Mouse (Mus musculus) limb, embryonic 13.5 days (tissue): ENCODE measurements at regions not wholly inside any gene's neighbourhood (a gene's known extent, or its start where the extent isn't known, plus 50 kb on each side); places are given as distances from the start of the nearest gene placed in this dataset.

Experiments
- ATAC-seq: fragments of 200-750 bp; cut with Nextera tagmentation; 2 replicates; pipeline ENCODE4 v1.8.0; 2017; ENCODE audit warnings: low read depth, moderate number of reproducible peaks, moderate TSS enrichment; ENCODE audit not compliant: low FRiP score
- H3K27ac ChIP-seq: fragments of 300-500 bp; sonication (generic); 2 replicates; pipeline ENCODE4 v1.5.1; 2015; ENCODE audit warnings: inconsistent platforms, mild to moderate bottlenecking, moderate library complexity
- H3K27me3 ChIP-seq: fragments of 300-500 bp; sonication (generic); 2 replicates; pipeline ENCODE4 v1.6.1; 2015; ENCODE audit warnings: mild to moderate bottlenecking, inconsistent platforms
- H3K36me3 ChIP-seq: fragments of 300-500 bp; sonication (generic); 2 replicates; pipeline ENCODE4 v1.6.1; 2015; ENCODE audit warnings: inconsistent platforms, mild to moderate bottlenecking, moderate library complexity
- H3K4me1 ChIP-seq: fragments of 300-500 bp; sonication (generic); 2 replicates; pipeline ENCODE4 v1.6.1; 2015; ENCODE audit warnings: inconsistent platforms
- H3K4me2 ChIP-seq: fragments of 300-500 bp; sonication (generic); replicated peaks from 2 replicates; pipeline ENCODE4 v1.6.1; 2015; ENCODE audit warnings: inconsistent platforms, mild to moderate bottlenecking, moderate library complexity
- H3K4me3 ChIP-seq: fragments of 300-500 bp; sonication (generic); 2 replicates; pipeline ENCODE4 v1.5.1; 2015; ENCODE audit warnings: moderate library complexity, mild to moderate bottlenecking, inconsistent platforms
- H3K9ac ChIP-seq: fragments of 300-500 bp; sonication (generic); 2 replicates; pipeline ENCODE4 v1.6.1; 2015; ENCODE audit warnings: mild to moderate bottlenecking, inconsistent platforms
- H3K9me3 ChIP-seq: fragments of 300-500 bp; sonication (generic); 2 replicates; pipeline ENCODE4 v1.6.1; 2016; ENCODE audit warnings: inconsistent platforms
- WGBS: fragments of 180-500 bp; shearing (Covaris S2); methylation state at CpG from one replicate; pipeline ENCODE4 v1.1.7; 2015; 5-methylcytosine and 5-hydroxymethylcytosine counted together

GRCm38 (mm10) chr10:21789847-21790530 lies 92.0 kb upstream of the Sgk1 start:
- no peak overlapping the region for H3K9ac ChIP-seq
- no peaks in the 10 kb centered on the region for H3K36me3 ChIP-seq
- H3K4me1 ChIP-seq = peaks cover 12% of the 10 kb centered on the region; the same call in 1 of the 2 replicates
- H3K27ac ChIP-seq = no peak overlapping the region
- H3K4me2 ChIP-seq = no peak overlapping the region
- no peak for ATAC-seq
- 45% methylated on average over 17 of the region's 17 CpGs for WGBS
- H3K9me3 ChIP-seq = no peaks in the 10 kb centered on the region
- H3K27me3 ChIP-seq = no peaks in the 10 kb centered on the region
- H3K4me3 ChIP-seq = no peak overlapping the region

GRCm38 (mm10) chr10:21790991-21791390 lies 91.0 kb upstream of the Sgk1 start:
- no peak for ATAC-seq

GRCm38 (mm10) chr10:21792431-21792830 lies 89.6 kb upstream of the Sgk1 start:
- H3K9me3 ChIP-seq = no peaks in the 10 kb centered on the region
- WGBS = 40% methylated on average over 10 of the region's 10 CpGs
- no peak for ATAC-seq
- H3K4me3 ChIP-seq = no peak overlapping the region
- H3K27me3 ChIP-seq = no peaks in the 10 kb centered on the region
- no peaks in the 10 kb centered on the region for H3K36me3 ChIP-seq
- H3K9ac ChIP-seq = no peak overlapping the region
- peaks cover 12% of the 10 kb centered on the region; the same call in 1 of the 2 replicates for H3K4me1 ChIP-seq
- no peak overlapping the region for H3K4me2 ChIP-seq
- H3K27ac ChIP-seq = no peak overlapping the region

More at GRCm38 (mm10) chr10:21790991-21791390, 91.0 kb upstream of the Sgk1 start:
- Histone ChIP-seq H3K4me2 (no peak overlapping the region), H3K4me1 (peaks cover 12% of the 10 kb centered on the region; the same call in 1 of the 2 replicates), H3K27ac (no peak overlapping the region), H3K36me3 (no peaks in the 10 kb centered on the region), H3K9ac (no peak overlapping the region), H3K9me3 (no peaks in the 10 kb centered on the region), H3K4me3 (no peak overlapping the region), H3K27me3 (no peaks in the 10 kb centered on the region)
- WGBS = 83% methylated on average over 3 of the region's 3 CpGs

DNA sequence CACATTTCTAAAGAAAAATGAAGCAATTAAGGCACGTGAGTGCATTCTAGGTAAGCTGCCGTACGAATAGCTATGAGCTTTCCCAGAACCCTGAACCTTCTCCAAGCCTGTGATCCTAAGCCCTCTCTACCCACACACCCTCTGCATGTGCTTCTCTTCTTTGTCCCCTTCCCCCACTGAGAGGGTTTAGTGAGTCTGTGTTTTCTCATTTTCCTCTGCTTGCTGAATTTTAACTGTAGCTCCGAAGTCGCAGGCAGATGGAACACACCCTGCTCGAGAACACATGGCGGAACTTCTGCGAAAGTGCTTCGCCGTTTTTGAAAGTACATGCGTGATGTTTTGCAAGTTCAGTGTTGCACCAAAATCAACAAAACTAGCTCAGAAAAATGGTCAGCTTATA lies 88.3 kb upstream of the Sgk1 start:
- no peak overlapping the region for H3K27ac ChIP-seq
- H3K4me3 ChIP-seq = no peak overlapping the region
- no peak overlapping the region for H3K4me2 ChIP-seq
- H3K27me3 ChIP-seq = no peaks in the 10 kb centered on the region
- H3K9ac ChIP-seq = no peak overlapping the region
- peaks cover 17% of the 10 kb centered on the region for H3K4me1 ChIP-seq
- ATAC-seq = no peak
- no peaks in the 10 kb centered on the region for H3K9me3 ChIP-seq
- 83% methylated on average over 11 of the region's 11 CpGs for WGBS
- no peaks in the 10 kb centered on the region for H3K36me3 ChIP-seq

GRCm38 (mm10) chr10:21796386-21796785 lies 85.6 kb upstream of the Sgk1 start:
- Histone ChIP-seq H3K27me3 (no peaks in the 10 kb centered on the region), H3K4me2 (no peak overlapping the region), H3K27ac (no peak overlapping the region), H3K4me1 (peaks cover 7% of the 10 kb centered on the region; the same call in 1 of the 2 replicates), H3K9me3 (no peaks in the 10 kb centered on the region), H3K36me3 (no peaks in the 10 kb centered on the region), H3K9ac (no peak overlapping the region), H3K4me3 (no peak overlapping the region)
- 92% methylated on average over 4 of the region's 4 CpGs for whole genome bisulfite sequencing
- no peak for ATAC-seq

- 76% methylated on average over 6 of the region's 6 CpGs for WGBS
- Histone ChIP-seq H3K4me2 (no peak overlapping the region), H3K9me3 (no peaks in the 10 kb centered on the region), H3K4me1 (peaks cover 5% of the 10 kb centered on the region; the same call in 1 of the 2 replicates), H3K36me3 (no peaks in the 10 kb centered on the region), H3K27me3 (no peaks in the 10 kb centered on the region), H3K27ac (no peak overlapping the region), H3K4me3 (no peak overlapping the region), H3K9ac (no peak overlapping the region)
- ATAC-seq = no peak
These were observed 83.9 kb upstream of the Sgk1 start for GRCm38 (mm10) chr10:21798103-21798502.

DNA sequence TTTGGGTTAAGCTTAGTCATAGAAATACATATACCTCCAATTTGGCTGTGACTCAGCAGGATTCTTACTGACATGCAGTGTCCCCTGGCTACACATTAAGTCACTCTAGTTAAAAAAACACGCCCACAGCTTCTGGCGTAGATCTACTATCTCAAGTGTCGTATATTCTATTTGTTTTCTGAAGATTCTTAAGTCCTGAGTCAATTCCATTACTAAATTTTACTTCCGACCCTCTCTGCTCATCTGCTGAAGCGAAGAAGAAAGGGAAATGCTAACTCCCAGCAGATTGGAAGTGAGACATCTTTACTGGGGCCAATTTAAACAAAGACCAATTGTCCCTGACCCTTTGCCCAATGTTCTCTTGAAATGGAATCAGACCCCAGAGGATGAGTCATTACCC lies 80.4 kb upstream of the Sgk1 start:
- Histone ChIP-seq H3K4me1 (peaks cover 5% of the 10 kb centered on the region; the same call in 1 of the 2 replicates), H3K4me2 (no peak overlapping the region), H3K27ac (no peak overlapping the region), H3K9ac (no peak overlapping the region), H3K27me3 (no peaks in the 10 kb centered on the region), H3K36me3 (no peaks in the 10 kb centered on the region), H3K4me3 (no peak overlapping the region), H3K9me3 (no peaks in the 10 kb centered on the region)
- no peak for ATAC-seq
- WGBS = 86% methylated on average over 5 of the region's 5 CpGs

DNA sequence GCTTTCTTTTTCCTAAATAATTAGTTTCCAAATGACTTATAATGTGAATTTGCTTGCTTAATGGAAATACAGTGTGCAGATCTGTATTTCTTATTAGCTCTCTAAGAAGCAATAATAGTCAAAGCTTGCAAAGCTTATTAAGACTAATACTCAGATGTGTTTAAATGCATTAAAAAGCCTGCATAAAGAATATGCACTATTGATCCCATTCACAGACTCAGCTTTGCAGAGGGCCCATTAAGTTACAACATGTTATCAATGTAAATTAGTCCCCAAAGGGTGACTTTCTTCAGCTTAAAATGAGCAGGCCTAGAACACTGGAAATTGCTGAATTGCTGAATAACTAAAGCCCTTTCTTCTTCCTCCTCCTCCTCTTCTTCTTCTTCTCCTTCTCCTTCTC lies 78.8 kb upstream of the Sgk1 start:
- no peak overlapping the region for H3K27ac ChIP-seq
- H3K27me3 ChIP-seq = no peaks in the 10 kb centered on the region
- H3K4me1 ChIP-seq = 0 out of 2 replicates have a peak, but pooled peaks cover 4% of the 10 kb centered on the region
- H3K36me3 ChIP-seq = no peaks in the 10 kb centered on the region
- H3K4me2 ChIP-seq = no peak overlapping the region
- H3K4me3 ChIP-seq = no peak overlapping the region
- H3K9ac ChIP-seq = no peak overlapping the region
- ATAC-seq = no peak
- no peaks in the 10 kb centered on the region for H3K9me3 ChIP-seq

GRCm38 (mm10) chr10:21804761-21805160 lies 77.2 kb upstream of the Sgk1 start:
- 88% methylated on average over 2 of the region's 2 CpGs for WGBS
- Histone ChIP-seq H3K9ac (no peak overlapping the region), H3K4me2 (no peak overlapping the region), H3K4me1 (0 out of 2 replicates have a peak, but pooled peaks cover 6% of the 10 kb centered on the region), H3K27me3 (no peaks in the 10 kb centered on the region), H3K9me3 (no peaks in the 10 kb centered on the region), H3K27ac (no peak overlapping the region), H3K4me3 (no peak overlapping the region), H3K36me3 (no peaks in the 10 kb centered on the region)
- ATAC-seq = no peak

DNA sequence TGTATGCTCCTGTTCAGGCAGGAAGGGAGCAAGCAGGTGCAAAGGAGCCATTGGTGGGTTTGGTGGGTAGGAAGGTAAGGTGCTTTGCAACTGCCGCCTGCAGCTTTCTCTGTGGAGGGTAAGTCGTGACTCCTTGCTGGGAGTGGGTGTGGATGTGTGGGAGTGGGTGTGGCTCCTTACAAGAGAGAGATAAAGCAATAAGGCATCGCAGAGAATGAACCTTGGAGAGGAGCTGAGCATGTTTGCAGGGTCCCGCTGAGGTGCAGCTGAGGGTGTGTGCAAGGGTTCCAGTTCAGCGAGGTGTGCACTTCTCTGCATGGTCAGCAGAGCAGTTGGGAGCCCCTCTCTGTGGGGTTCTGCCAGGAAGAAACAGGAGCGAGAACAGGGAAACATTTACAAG lies 76.4 kb upstream of the Sgk1 start:
- 0 out of 2 replicates have a peak, but pooled peaks cover 6% of the 10 kb centered on the region for H3K4me1 ChIP-seq
- 59% methylated on average over 6 of the region's 6 CpGs for WGBS
- no peak for ATAC-seq
- H3K9me3 ChIP-seq = no peaks in the 10 kb centered on the region
- H3K27me3 ChIP-seq = no peaks in the 10 kb centered on the region
- no peak overlapping the region for H3K4me3 ChIP-seq
- no peak overlapping the region for H3K27ac ChIP-seq
- no peaks in the 10 kb centered on the region for H3K36me3 ChIP-seq
- no peak overlapping the region for H3K4me2 ChIP-seq
- no peak overlapping the region for H3K9ac ChIP-seq

DNA sequence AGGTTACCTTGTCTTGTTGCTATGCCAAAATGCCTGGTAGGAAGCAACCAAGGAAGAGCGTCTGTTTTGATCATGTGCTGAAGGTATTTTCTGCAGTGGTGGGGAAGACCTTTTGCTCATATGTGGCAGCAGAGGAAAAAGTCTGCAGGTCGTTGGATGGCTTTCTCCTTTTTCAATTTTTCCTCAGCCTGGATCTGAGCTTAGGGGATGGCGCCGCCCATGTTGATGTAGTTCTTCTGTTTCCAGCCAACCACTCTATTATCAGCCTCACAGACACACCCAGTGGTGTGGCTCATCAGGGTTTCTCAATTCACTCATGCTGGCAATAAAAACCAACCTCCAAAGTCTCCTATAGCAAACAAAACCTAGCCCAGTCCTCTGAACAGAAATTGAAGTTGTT lies 75.3 kb upstream of the Sgk1 start:
- Histone ChIP-seq H3K4me1 (0 out of 2 replicates have a peak, but pooled peaks cover 6% of the 10 kb centered on the region), H3K27me3 (no peaks in the 10 kb centered on the region), H3K9me3 (no peaks in the 10 kb centered on the region), H3K4me3 (no peak overlapping the region), H3K36me3 (no peaks in the 10 kb centered on the region), H3K9ac (no peak overlapping the region), H3K4me2 (no peak overlapping the region), H3K27ac (no peak overlapping the region)
- ATAC-seq = no peak
- WGBS = 91% methylated on average over 4 of the region's 4 CpGs

DNA sequence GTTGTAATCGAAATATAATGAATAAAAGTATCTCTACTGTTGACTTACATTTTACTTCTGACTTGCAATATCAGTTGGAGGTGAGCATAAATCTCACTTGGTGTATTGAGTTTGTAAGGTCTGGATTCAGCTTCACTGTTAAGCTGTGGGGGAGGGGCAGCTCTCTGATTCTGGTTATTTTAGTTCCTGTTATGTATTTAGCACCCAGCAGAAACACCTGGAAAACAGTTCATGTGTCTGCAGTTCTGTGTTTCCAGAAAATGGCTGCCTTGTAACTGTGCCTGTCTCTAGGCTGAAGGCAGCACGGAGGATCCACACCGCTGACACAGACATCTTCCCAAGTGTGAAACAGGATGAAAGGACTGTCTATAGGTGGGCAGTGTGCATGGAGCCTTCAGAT lies 62.3 kb upstream of the Sgk1 start:
- 71% methylated on average over 3 of the region's 3 CpGs for WGBS
- no peaks in the 10 kb centered on the region for H3K27me3 ChIP-seq

GRCm38 (mm10) chr10:21821421-21821820 lies 60.6 kb upstream of the Sgk1 start:
- no peaks in the 10 kb centered on the region for H3K36me3 ChIP-seq
- peaks cover 14% of the 10 kb centered on the region for H3K4me1 ChIP-seq
- H3K27ac ChIP-seq = no peak overlapping the region
- no peak for ATAC-seq
- H3K9me3 ChIP-seq = no peaks in the 10 kb centered on the region
- 56% methylated on average over 5 of the region's 5 CpGs for WGBS
- H3K4me3 ChIP-seq = no peak overlapping the region
- H3K27me3 ChIP-seq = no peaks in the 10 kb centered on the region
- H3K4me2 ChIP-seq = no peak overlapping the region
- H3K9ac ChIP-seq = no peak overlapping the region

More for the DNA sequence above, 62.3 kb upstream of the Sgk1 start:
- no peak for ATAC-seq
- Histone ChIP-seq H3K9me3 (no peaks in the 10 kb centered on the region), H3K36me3 (no peaks in the 10 kb centered on the region), H3K4me2 (no peak overlapping the region), H3K4me3 (no peak overlapping the region), H3K9ac (no peak overlapping the region), H3K27ac (no peak overlapping the region), H3K4me1 (peaks cover 8% of the 10 kb centered on the region; the same call in 1 of the 2 replicates)
